Mouse (Mus musculus): Measurements from ENCODE around the gene Tbc1d21.

Tbc1d21 gene

GRCm38 (mm10) chr9:58345963-58346362 is 24.3 kb downstream of the Tbc1d21 start:
- DNase-seq (ENCODE audit: low read depth in 2 of 2, low spot score in 2 of 2), result no peak

- DNase-seq (ENCODE audit: low read depth in 2 of 2, low spot score in 2 of 2), result no peak
These were observed 28.5 kb downstream of the Tbc1d21 start for GRCm38 (mm10) chr9:58341795-58342194.

GRCm38 (mm10) chr9:58336650-58337281 is 33.5 kb downstream of the Tbc1d21 start:
- no peak for DNase-seq (ENCODE audit: low read depth in 2 of 2, low spot score in 2 of 2)

- no peak for DNase-seq (ENCODE audit: low read depth in 2 of 2, low spot score in 2 of 2)
These were observed 39.0 kb downstream of the Tbc1d21 start for GRCm38 (mm10) chr9:58331276-58331675.

- no peak for DNase-seq (ENCODE audit: low read depth in 2 of 2, low spot score in 2 of 2)
These were observed 40.0 kb downstream of the Tbc1d21 start for GRCm38 (mm10) chr9:58330293-58330692.

GRCm38 (mm10) chr9:58327382-58327781 is 42.9 kb downstream of the Tbc1d21 start:
- no peak for DNase-seq (ENCODE audit: low read depth in 2 of 2, low spot score in 2 of 2)

- DNase-seq (ENCODE audit: low read depth in 2 of 2, low spot score in 2 of 2), result no peak
These were observed 43.6 kb downstream of the Tbc1d21 start for GRCm38 (mm10) chr9:58326477-58327180.

GRCm38 (mm10) chr9:58321681-58322080 is 48.6 kb downstream of the Tbc1d21 start:
- DNase-seq (ENCODE audit: low read depth in 2 of 2, low spot score in 2 of 2), result no peak

GRCm38 (mm10) chr9:58318317-58318716 is 51.9 kb downstream of the Tbc1d21 start:
- no peak for DNase-seq (ENCODE audit: low read depth in 2 of 2, low spot score in 2 of 2)

GRCm38 (mm10) chr9:58317381-58317780 is 52.9 kb downstream of the Tbc1d21 start:
- DNase-seq (ENCODE audit: low read depth in 2 of 2, low spot score in 2 of 2), result no peak

- DNase-seq (ENCODE audit: low read depth in 2 of 2, low spot score in 2 of 2), result no peak
These were observed 53.5 kb downstream of the Tbc1d21 start for GRCm38 (mm10) chr9:58316784-58317183.

GRCm38 (mm10) chr9:58315850-58316249 is 54.4 kb downstream of the Tbc1d21 start:
- DNase-seq (ENCODE audit: low read depth in 2 of 2, low spot score in 2 of 2), result no peak

GRCm38 (mm10) chr9:58314682-58315360 is 55.4 kb downstream of the Tbc1d21 start:
- no peak for DNase-seq (ENCODE audit: low read depth in 2 of 2, low spot score in 2 of 2)

GRCm38 (mm10) chr9:58312944-58313359 is 57.3 kb downstream of the Tbc1d21 start, which contains the start of gene Loxl1:
Gene Loxl1 (minus strand): TSS chr9:58313186.
- DNase-seq (ENCODE audit: low read depth in 2 of 2, low spot score in 2 of 2), result no peak

- no peak for DNase-seq (ENCODE audit: low read depth in 2 of 2, low spot score in 2 of 2)
These were observed 57.9 kb downstream of the Tbc1d21 start for GRCm38 (mm10) chr9:58312196-58312943.

GRCm38 (mm10) chr9:58311191-58311910 is 58.9 kb downstream of the Tbc1d21 start:
- DNase-seq (ENCODE audit: low read depth in 2 of 2, low spot score in 2 of 2), result no peak

- DNase-seq (ENCODE audit: low read depth in 2 of 2, low spot score in 2 of 2), result no peak
These were observed 60.1 kb downstream of the Tbc1d21 start for GRCm38 (mm10) chr9:58310043-58310660.

Data from CD8-positive naive resting alpha-beta T cell, adult 2 months (primary cell).